Mouse (Mus musculus): ENCODE results near the gene Gsdme.

GRCm38 (mm10) chr6:50149378-50149777, 114.3 kb downstream of the Gsdme start:
- no peak for TF ChIP-seq CTCF (IDR thresholded peaks at IDR 0.05; ENCODE audit: low read depth)
- TF ChIP-seq EP300 (IDR thresholded peaks at IDR 0.05; ENCODE audit: low read depth), result no peak
